Mouse (Mus musculus) embryonic facial prominence, embryonic 11.5 days (tissue): ENCODE results near the gene Rbfox1. TPM values are rescaled to one million over a fixed set of nuclear protein-coding genes. Genes with fewer than 3 reads are reported as not detected.

ENCODE experiments used
- ATAC-seq: fragments of 200-750 bp; cut with Nextera tagmentation; replicated peaks from 2 replicates; pipeline ENCODE4 v1.8.0; 2017; ENCODE audit warnings: low read depth; ENCODE audit not compliant: insufficient number of reproducible peaks, low FRiP score, low TSS enrichment
- DNase-seq: peaks from one replicate; pipeline ENCODE4 v3.0.0-alpha.2; 2015; ENCODE audit warnings: low spot score
- H3K27ac ChIP-seq: fragments of 300-500 bp; sonication (generic); replicated peaks from 2 replicates; pipeline ENCODE4 v1.5.1; 2014; ENCODE audit warnings: mild to moderate bottlenecking, low read depth, low read length, control low read depth
- H3K27me3 ChIP-seq: fragments of 300-500 bp; sonication (generic); 2 replicates; pipeline ENCODE4 v1.6.1; 2014; ENCODE audit warnings: mild to moderate bottlenecking, low read length, moderate library complexity, mixed read lengths; ENCODE audit not compliant: control insufficient read depth, insufficient read depth
- H3K36me3 ChIP-seq: fragments of 300-500 bp; sonication (generic); replicated peaks from 2 replicates; pipeline ENCODE4 v1.6.1; 2014; ENCODE audit warnings: low read depth, mild to moderate bottlenecking, low read length, moderate library complexity, mixed read lengths; ENCODE audit not compliant: control insufficient read depth, insufficient read depth
- H3K4me1 ChIP-seq: fragments of 300-500 bp; sonication (generic); 2 replicates; pipeline ENCODE4 v1.6.1; 2014; ENCODE audit warnings: low read length, mixed read lengths; ENCODE audit not compliant: control insufficient read depth, insufficient read depth
- H3K4me2 ChIP-seq: fragments of 300-500 bp; sonication (generic); 2 replicates; pipeline ENCODE4 v1.6.1; 2014; ENCODE audit warnings: low read depth, mild to moderate bottlenecking, control low read depth, low read length, moderate library complexity
- H3K4me3 ChIP-seq: fragments of 300-500 bp; sonication (generic); 2 replicates; pipeline ENCODE4 v1.5.1; 2014; ENCODE audit warnings: low read depth, low read length, control low read depth
- H3K9ac ChIP-seq: fragments of 300-500 bp; sonication (generic); replicated peaks from 2 replicates; pipeline ENCODE4 v1.6.1; 2014; ENCODE audit warnings: mild to moderate bottlenecking, control low read depth, low read length
- H3K9me3 ChIP-seq: fragments of 300-500 bp; sonication (generic); replicated peaks from 2 replicates; pipeline ENCODE4 v1.6.1; 2016; ENCODE audit warnings: mild to moderate bottlenecking, low read length, inconsistent platforms, mixed read lengths; ENCODE audit not compliant: control insufficient read depth
- WGBS: fragments of 180-500 bp; shearing (Covaris S2); extraction: QIAGEN DNeasy Blood & Tissue Kit; methylation state at CpG from one replicate; pipeline ENCODE4 v1.1.7; 2014; 5-methylcytosine and 5-hydroxymethylcytosine counted together
- polyA plus RNA-seq: library from polyadenylated mRNA; unstranded; fragments of >200 nt; fragmentation: Nextera tagmentation; extraction: Ambion mirVana; gene quantifications from 2 replicates; pipeline ENCODE4 v1.2.1, GENCODE M21; 2014

The Rbfox1 gene
- polyA plus RNA-seq, 1 experiment from 2014 or later, result 4.2 TPM

DNA sequence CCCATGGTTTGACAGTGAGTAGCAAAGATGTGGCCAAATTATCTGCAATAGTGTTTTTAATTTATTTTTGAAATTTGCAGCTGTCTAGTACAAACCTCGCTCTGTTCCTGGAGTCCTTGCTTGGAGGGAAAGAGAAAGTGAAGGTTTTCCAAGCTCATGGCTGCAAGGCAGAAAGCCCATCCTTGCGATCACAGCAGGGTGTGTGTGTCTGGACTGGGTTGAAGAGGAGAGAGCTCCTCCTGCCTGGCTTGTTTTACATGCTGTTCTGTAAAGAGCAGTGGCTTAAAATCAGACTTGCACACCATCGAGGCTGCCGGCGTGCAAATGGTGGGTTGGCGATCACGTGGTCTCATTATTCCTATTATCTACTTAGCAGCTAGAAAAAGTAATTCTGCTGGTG is 249.9 kb downstream of the Rbfox1 start:
- Histone ChIP-seq H3K9ac (no peak overlapping the region), H3K4me3 (no peak overlapping the region)
- 89% methylated on average over 7 of the region's 7 CpGs for whole genome bisulfite sequencing

DNA sequence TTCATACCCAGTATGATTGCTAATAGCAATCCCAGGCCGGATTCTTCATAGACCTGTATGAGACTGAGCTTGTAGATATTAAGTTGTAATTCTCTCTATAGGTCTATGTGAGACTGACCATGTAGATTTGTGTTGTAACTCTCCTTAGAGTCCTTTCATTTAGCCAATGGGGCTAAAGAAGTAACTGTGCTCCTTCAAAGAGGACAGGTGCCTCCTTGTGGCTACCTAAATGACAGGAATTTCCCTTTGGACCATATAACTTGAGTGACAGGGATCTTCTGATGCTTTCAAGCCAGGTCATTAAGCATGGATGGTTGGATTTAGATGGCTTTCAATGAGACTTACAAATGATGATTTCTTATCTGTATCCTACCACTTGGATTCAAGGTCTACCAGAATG is 254.3 kb downstream of the Rbfox1 start:
- Histone ChIP-seq H3K27ac (no peak overlapping the region), H3K4me2 (no peak overlapping the region), H3K27me3 (no peaks in the 10 kb centered on the region), H3K9ac (no peak overlapping the region), H3K36me3 (no peaks in the 10 kb centered on the region), H3K4me1 (no peaks in the 10 kb centered on the region), H3K4me3 (no peak overlapping the region), H3K9me3 (no peaks in the 10 kb centered on the region)
- no peak for ATAC-seq
- no peak for DNase-seq
- WGBS, result 91% methylated on average over 1 of the region's 1 CpGs

More for the DNA sequence above, 249.9 kb downstream of the Rbfox1 start:
- H3K36me3 ChIP-seq, result no peaks in the 10 kb centered on the region
- no peak overlapping the region for H3K27ac ChIP-seq
- H3K27me3 ChIP-seq, result no peaks in the 10 kb centered on the region
- no peak overlapping the region for H3K4me2 ChIP-seq
- no peaks in the 10 kb centered on the region for H3K4me1 ChIP-seq
- no peaks in the 10 kb centered on the region for H3K9me3 ChIP-seq
- no peak for ATAC-seq
- no peak for DNase-seq

DNA sequence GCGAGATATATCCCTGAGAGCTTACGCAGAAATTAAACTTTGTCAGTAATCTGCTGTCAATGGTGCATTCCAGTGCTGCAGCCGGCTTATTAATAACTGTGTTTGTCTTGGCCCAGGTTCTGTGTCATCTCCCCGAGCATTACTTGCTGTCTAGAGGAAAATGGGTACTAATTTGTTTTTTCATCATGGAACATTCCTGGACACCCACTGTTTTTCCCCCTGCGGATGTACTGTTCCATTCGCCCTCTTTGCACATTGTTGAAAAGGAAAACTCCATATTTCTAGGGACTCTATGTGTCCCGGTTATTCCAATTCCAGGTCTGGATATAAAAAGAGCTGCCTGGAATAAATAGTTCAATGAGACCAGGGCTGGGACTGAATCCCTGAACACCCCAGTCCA is 262.8 kb downstream of the Rbfox1 start:
- H3K27ac ChIP-seq, result no peak overlapping the region
- H3K9ac ChIP-seq, result no peak overlapping the region
- no peaks in the 10 kb centered on the region for H3K9me3 ChIP-seq
- no peak for ATAC-seq
- H3K27me3 ChIP-seq, result no peaks in the 10 kb centered on the region
- no peak for DNase-seq
- no peaks in the 10 kb centered on the region for H3K4me1 ChIP-seq
- H3K4me2 ChIP-seq, result no peak overlapping the region
- 78% methylated on average over 7 of the region's 7 CpGs for WGBS
- no peak overlapping the region for H3K4me3 ChIP-seq
- no peaks in the 10 kb centered on the region for H3K36me3 ChIP-seq

DNA sequence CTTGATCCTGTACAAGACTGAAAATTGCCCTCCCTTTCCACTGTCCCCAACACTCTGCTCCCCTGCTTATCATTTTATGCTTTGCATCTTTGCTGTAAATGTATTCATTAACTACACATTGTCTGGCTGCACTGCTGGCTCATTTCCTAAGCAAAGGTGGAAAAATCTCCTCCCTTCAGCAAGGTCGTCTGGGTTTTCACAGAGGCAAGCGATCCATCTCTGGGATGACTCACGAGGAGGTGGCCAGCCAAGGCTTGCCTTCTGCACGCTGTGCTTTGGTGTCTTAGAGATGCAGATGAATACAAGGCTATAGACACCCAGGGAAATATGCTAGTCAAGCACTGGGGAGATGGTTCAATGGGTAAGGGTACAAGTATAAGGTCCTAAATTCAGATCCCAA is 264.2 kb downstream of the Rbfox1 start:
- Histone ChIP-seq H3K9me3 (no peaks in the 10 kb centered on the region), H3K4me1 (no peaks in the 10 kb centered on the region), H3K9ac (no peak overlapping the region), H3K27ac (no peak overlapping the region), H3K4me3 (no peak overlapping the region), H3K27me3 (no peaks in the 10 kb centered on the region), H3K4me2 (no peak overlapping the region), H3K36me3 (no peaks in the 10 kb centered on the region)
- 78% methylated on average over 4 of the region's 4 CpGs for WGBS
- no peak for DNase-seq
- no peak for ATAC-seq

DNA sequence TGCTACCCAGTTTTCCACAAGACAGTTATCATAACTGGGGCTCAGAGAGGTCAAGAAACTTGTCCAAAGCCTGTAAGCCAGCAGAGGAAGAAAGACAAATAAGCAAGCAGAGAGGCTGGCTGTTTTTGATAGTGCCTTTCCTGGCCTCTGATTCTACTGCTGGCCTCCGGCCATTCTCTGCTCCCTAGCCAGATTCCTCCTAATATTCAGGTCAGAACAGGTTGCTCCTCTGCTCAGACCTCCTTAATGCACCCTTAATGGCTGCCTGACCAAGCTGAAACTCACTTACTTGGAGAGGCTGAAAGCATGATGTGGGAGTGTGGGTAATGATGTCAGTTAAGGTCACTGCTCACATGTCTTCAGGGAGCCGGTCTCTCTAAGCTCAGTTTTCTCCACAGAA is 270.4 kb downstream of the Rbfox1 start:
- H3K4me1 ChIP-seq, result no peaks in the 10 kb centered on the region
- H3K9me3 ChIP-seq, result no peaks in the 10 kb centered on the region
- H3K4me3 ChIP-seq, result no peak overlapping the region
- H3K27me3 ChIP-seq, result no peaks in the 10 kb centered on the region
- DNase-seq (no peak), ATAC-seq (no peak)
- H3K36me3 ChIP-seq, result no peaks in the 10 kb centered on the region
- no peak overlapping the region for H3K9ac ChIP-seq
- no peak overlapping the region for H3K4me2 ChIP-seq
- no peak overlapping the region for H3K27ac ChIP-seq
- 76% methylated on average over 2 of the region's 2 CpGs for WGBS

DNA sequence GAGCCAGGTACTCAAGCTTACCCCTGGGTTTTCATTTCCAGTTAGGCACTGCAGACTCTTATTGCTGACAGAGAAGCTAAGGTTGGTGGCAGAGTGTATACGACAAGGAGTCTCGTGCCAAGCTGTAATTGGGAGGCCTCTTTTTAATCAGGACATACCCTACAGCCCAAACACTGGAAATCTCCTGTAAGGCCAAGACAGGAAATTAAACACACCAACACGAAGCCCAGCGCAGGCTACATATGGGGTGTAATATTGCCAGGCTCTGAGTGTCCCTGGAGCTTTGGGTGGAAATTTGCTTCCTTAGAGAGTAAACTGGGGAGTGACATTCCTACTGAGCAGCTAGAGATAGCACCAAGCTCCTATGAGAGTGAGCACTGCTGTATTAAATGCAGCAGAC is 279.3 kb downstream of the Rbfox1 start:
- H3K27me3 ChIP-seq, result no peaks in the 10 kb centered on the region
- WGBS, result 73% methylated on average over 4 of the region's 4 CpGs
- H3K9me3 ChIP-seq, result no peaks in the 10 kb centered on the region
- H3K4me3 ChIP-seq, result no peak overlapping the region
- no peak overlapping the region for H3K27ac ChIP-seq
- no peaks in the 10 kb centered on the region for H3K4me1 ChIP-seq
- no peak overlapping the region for H3K9ac ChIP-seq
- no peaks in the 10 kb centered on the region for H3K36me3 ChIP-seq
- no peak for ATAC-seq
- DNase-seq, result no peak
- no peak overlapping the region for H3K4me2 ChIP-seq

DNA sequence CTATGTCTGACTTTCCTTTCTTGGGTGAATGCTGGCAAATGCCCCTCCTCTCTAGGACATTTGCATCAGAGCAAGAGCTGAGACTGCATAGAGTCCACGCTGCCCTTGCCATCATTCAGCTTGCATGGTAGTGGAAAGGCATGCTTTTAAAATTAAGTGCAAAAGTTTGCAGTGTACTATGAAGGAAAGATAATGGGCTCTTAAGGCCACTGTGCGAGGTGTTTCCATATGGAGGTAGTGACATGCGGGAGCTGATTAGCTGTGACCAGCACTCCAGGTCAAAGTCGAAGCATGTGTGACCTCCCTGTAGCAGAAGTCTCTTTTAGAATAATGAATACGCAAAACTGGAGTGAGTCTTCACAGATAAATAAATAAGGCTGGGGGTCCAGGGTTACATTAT is 284.2 kb downstream of the Rbfox1 start:
- no peak overlapping the region for H3K27ac ChIP-seq
- H3K27me3 ChIP-seq, result no peaks in the 10 kb centered on the region
- no peaks in the 10 kb centered on the region for H3K4me1 ChIP-seq
- 80% methylated on average over 5 of the region's 5 CpGs for WGBS
- no peak overlapping the region for H3K9ac ChIP-seq
- no peaks in the 10 kb centered on the region for H3K36me3 ChIP-seq
- H3K4me3 ChIP-seq, result no peak overlapping the region
- DNase-seq, result no peak
- H3K9me3 ChIP-seq, result no peaks in the 10 kb centered on the region
- no peak for ATAC-seq
- no peak overlapping the region for H3K4me2 ChIP-seq

DNA sequence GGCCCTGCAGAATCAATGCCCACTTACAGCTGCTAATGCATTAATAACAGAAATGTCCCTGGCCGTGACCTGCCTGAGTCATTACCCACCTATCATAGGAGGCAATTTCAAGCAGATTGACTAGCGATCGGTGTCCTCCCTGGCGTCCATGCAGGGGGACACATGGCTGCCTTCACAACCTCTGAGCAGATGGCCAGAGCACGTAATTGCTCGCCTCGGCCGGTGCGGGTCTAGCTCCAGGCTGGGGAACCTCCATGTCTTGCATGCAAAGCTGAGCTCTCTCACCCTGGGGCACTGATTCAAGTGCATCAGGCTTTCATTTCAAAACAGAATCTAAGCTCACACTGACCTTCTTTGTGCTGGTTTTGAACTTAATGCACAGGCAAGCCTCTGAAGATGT is 295.7 kb downstream of the Rbfox1 start:
- ATAC-seq, result no peak
- Histone ChIP-seq H3K27ac (no peak overlapping the region), H3K27me3 (no peaks in the 10 kb centered on the region), H3K4me2 (no peak overlapping the region), H3K36me3 (no peaks in the 10 kb centered on the region), H3K4me3 (no peak overlapping the region), H3K4me1 (no peaks in the 10 kb centered on the region), H3K9ac (no peak overlapping the region), H3K9me3 (no peaks in the 10 kb centered on the region)
- 78% methylated on average over 9 of the region's 9 CpGs for WGBS
- no peak for DNase-seq

DNA sequence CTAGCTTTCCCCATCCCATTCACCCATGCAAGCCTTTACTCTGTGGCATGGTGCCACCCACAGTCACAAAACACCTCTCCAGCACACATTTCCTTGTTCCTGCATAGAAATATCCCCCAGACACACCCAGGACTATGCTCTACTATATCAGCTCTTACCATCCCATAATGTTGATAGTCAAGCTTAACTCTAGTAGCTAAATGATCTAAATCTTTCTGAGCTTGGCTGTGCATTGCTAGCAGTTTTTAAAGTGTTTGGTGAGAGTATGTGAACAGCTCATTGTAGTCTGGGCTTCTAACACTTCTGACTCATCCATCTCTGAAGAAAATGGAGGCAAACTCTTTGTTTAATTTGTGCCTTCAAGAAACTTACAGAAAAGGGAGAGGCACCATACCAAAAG is 297.2 kb downstream of the Rbfox1 start:
- Histone ChIP-seq H3K27ac (no peak overlapping the region), H3K9me3 (no peaks in the 10 kb centered on the region), H3K27me3 (no peaks in the 10 kb centered on the region), H3K9ac (no peak overlapping the region), H3K4me1 (no peaks in the 10 kb centered on the region), H3K4me2 (no peak overlapping the region), H3K36me3 (no peaks in the 10 kb centered on the region), H3K4me3 (no peak overlapping the region)
- DNase-seq (no peak), ATAC-seq (no peak)
